Mouse (Mus musculus): ENCODE data around the gene Fgf15.

The Fgf15 gene

DNA sequence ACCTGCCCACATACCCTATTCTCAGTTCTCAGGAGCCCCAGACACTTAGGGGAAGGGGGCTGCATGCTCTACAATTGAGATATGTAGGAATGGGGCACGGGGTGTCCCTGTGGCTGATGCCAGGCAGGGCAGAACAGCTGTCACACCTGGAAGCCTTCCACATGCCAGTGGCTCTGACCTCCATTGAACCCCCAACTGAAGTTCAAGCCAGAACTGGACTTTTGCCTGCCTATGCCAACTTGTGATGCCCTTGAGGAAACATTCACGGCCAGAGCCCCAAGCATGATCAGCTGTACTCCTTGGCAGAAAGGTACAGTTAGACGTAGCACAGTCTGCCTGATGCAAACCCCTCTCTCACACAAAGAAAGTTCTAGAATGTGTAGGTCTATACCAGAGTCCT lies 37.0 kb downstream of the Fgf15 start:
- DNase-seq: no peak

DNA sequence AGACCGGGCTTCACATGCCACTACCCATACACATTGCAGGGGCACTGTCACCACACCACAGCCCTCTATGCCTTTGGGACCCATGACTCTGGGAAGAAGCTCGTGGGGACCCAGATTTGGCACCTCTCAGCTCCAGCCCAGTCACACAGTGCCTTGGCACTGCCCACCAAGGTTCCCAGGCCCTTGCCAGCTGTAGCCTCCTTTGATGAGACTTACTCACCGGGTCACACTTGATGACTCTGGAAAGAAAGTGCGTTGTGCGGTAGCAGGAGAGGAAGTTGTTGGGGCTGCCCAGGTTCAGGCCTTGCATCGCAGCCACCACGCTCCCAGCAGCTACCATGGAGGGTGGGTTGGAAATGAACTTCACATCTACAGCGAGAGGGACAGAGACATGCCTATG lies 37.5 kb downstream of the Fgf15 start:
- DNase-seq: no peak

GRCm38 (mm10) chr7:144934901-144935300 lies 38.6 kb downstream of the Fgf15 start:
- DNase-seq: no peak

DNA sequence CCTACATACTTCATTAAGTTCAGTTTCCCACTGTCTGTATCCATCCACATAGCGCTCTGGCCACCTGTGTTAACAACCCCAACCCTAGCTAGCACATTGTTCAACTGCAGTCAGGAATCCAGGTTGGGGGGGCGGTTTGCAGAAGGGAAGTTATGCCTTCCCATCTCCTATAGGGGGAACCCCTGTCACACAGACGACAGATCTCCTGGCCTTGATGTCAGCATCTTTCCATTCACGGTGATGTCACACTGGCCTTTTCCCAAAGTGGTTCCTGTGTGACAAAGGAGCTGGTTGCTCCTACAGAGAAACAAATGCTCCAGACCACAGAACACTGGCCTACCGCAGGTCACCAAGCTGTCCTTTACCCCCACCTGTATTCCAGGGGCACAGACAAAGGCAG lies 39.2 kb downstream of the Fgf15 start:
- peak; percentile 43 for DNase-seq

GRCm38 (mm10) chr7:144936311-144936880 lies 40.1 kb downstream of the Fgf15 start:
- DNase-seq: no peak

GRCm38 (mm10) chr7:144937490-144937889 lies 41.2 kb downstream of the Fgf15 start:
- DNase-seq: peak; percentile 94

DNA sequence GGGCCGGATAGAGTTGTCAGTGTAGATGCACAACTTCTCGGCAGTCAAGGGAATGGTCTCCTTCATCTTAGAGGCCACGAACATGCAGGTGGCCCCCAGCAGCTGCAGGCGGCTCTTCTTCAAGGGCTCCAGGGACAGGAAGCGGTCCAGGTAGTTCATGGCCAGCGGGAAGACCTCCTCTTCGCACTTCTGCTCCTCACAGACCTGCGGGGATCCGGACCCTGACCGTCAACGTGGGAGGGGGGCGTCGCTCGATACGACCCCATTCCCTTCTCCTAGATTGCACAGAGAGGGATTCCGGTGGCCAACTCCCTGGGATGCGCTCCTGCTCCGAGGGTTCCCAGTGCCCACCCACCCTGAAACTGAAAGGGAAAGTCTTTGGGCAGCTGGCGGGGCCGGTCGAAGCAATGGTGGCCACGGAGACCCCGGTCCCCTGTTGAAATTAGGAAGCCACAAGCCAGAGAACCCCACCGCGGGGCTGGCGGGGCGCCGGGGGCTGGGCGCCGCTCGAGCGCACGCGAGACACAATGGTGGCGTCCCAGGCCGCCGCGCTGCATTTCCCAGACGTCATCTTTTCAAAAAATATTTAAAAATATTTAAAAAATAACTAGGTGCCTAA lies 41.7 kb downstream of the Fgf15 start:
- peak; percentile 61 for DNase-seq

DNA sequence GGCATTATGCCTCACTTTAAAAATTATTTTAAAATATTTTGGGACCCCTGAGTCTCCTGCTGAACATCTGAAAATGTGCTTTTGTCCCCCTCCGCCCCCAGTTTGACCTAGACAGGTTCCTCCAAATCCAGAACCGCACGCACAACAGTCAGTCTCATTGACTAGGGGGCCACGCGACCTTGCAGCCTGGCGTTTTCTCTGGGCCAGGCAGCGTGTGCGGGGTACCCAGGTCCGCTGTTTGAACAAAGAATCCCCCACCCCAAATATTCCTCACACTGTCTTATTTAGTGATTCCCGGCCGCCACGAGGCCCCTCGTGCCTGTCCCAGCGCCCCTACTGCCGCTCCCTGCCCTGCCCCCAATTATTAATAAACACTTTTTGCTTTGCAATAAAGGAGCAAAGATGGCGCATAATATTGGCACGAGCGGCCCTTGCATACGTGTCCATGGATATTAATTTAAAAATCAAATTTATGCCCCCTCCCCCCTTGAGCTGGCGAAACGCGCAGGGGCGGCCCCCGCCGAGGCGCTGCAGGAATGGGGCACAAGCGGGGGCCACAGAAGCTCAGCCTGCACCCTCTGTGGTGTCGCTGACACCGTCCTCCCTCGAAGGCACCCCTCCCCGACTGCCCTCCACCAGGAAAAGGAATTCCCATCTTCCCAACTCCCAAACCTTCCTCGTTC lies 42.5 kb downstream of the Fgf15 start:
- DNase-seq: peak; percentile 33

GRCm38 (mm10) chr7:144939344-144940002 lies 43.1 kb downstream of the Fgf15 start, which contains the start of gene Ccnd1:
Ccnd1 (minus strand) TSS chr7:144939925.
- peak; percentile 70 for DNase-seq

- DNase-seq: peak; percentile 26
Measured at GRCm38 (mm10) chr7:144940003-144940571, 43.8 kb downstream of the Fgf15 start.

GRCm38 (mm10) chr7:144940585-144940984 lies 44.3 kb downstream of the Fgf15 start:
- no peak for DNase-seq

DNA sequence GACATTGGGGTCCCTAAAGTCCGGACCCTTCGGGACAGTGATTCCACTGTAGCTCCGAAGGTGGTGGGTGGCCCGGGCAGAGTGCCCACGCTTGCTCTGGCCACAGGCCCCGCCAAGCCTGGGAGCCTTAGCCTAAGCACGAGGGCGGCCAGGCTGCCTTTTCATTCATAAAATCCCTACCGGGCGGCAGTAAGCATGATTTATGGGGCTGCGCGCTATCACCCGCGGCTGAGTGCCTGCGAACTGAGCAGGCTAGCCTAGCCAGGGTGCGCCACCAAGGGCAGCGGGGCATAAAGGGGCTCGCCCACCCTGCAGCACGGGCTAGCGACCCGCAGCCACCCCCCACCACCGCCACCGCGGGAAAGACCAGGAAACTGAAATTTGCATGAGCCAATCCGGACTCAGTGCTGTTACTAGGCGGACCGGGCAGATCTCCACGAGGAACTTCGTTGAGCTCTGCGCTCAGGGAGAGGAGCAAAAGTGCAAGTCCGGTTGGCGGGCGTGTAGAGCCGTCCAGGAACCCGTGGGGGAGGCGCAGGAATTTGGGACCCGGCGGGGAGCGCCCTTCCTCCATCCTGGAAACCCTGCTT lies 45.0 kb downstream of the Fgf15 start:
- peak; percentile 64 for DNase-seq

- DNase-seq: peak; percentile 37
Measured at GRCm38 (mm10) chr7:144942071-144942743, 45.9 kb downstream of the Fgf15 start.

DNA sequence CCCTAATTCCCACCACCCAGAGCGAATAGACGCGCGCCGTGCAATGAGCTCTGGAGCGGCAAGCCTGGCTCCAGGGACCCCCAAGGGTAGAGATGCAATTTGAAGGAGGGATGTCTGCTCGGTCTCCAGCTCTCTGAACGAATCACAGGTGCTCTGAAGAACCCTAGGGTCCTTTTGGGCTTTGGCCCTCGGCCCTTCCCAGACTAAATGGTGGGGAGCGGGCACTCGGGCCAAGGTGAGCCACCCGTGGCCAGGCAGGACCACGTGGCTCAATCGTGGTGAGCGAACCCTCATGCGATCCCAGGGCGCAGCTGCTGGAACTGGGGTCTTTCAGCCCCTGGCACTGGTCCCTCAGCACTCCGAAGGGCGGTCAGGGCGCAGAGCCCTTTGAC lies 46.4 kb downstream of the Fgf15 start:
- DNase-seq: no peak

GRCm38 (mm10) chr7:144943254-144943653 lies 46.9 kb downstream of the Fgf15 start:
- DNase-seq: peak; percentile 83

Data from thymus, postnatal 4 days (tissue).